Comparison of ENCODE assay signal across 10 mouse cellular contexts in genomic region chr1:86598516-86598915, GRCm38 (mm10). TPM values are rescaled to one million over a fixed set of nuclear protein-coding genes. Genes with fewer than 3 reads are reported as not detected.
DNase-seq lines count a peak whose midpoint lies in the region; ATAC-seq and TF ChIP-seq lines count a peak whose summit lies in the region.
"Had no signal": no experiment of that assay in that cellular context is flagged by ENCODE, and none has a peak within 500 bp of the region (broad histone marks: within the 10 kb centered on the region; RNA-seq: fewer than 3 reads in every experiment).

No protein-coding gene starts in this region.

- WGBS in lung, adult 2 months, result 71% methylated on average over 3 of the region's 3 CpGs
- 81% methylated on average over 3 of the region's 3 CpGs for WGBS in neural tube, embryonic 11.5 days

- no peak overlapping the region for H3K27ac ChIP-seq in gastrocnemius, adult 2 months
- H3K27ac ChIP-seq in cortical plate, adult 2 months (ENCODE audit: insufficient read depth, low read length), result no peak overlapping the region
- no peak overlapping the region for H3K27ac ChIP-seq in neural tube, embryonic 11.5 days (ENCODE audit: low read depth, low read length)
- H3K27ac ChIP-seq: hindbrain, embryonic 15.5 days had no signal

- intact Hi-C loops in gastrocnemius, adult 2 months (cut with DNase I), result no loop called here

- H3K4me2 ChIP-seq in neural tube, embryonic 11.5 days (ENCODE audit: low read depth), result no peak overlapping the region
- H3K4me2 ChIP-seq: hindbrain, embryonic 15.5 days had no signal

- no peak for ATAC-seq in neural tube, embryonic 11.5 days (ENCODE audit: insufficient read depth, low FRiP score, low TSS enrichment)

- no peaks in the 10 kb centered on the region for H3K27me3 ChIP-seq in neural tube, embryonic 11.5 days (ENCODE audit: control insufficient read depth, insufficient read depth, low read length)
- H3K27me3 ChIP-seq: hindbrain, embryonic 15.5 days had no signal

- TF ChIP-seq POLR2A in lung, adult 2 months (IDR thresholded peaks at IDR 0.05; ENCODE audit: borderline replicate concordance, extremely low read depth, low read depth, low read length), result no peak
- TF ChIP-seq POLR2A in cortical plate, adult 2 months (IDR thresholded peaks at IDR 0.05; ENCODE audit: extremely low read depth, insufficient read depth, low read length), result no peak

- peak; percentile 60 for TF ChIP-seq CTCF in gastrocnemius, adult 2 months (IDR thresholded peaks at IDR 0.05)
- TF ChIP-seq CTCF in lung, adult 2 months (IDR thresholded peaks at IDR 0.05; ENCODE audit: insufficient read depth, low read length), result no peak
- TF ChIP-seq CTCF in cortical plate, adult 2 months (IDR thresholded peaks at IDR 0.05; ENCODE audit: extremely low read depth, insufficient read depth, low read length), result peak; percentile 55

- DNase-seq in gastrocnemius, adult 2 months, result no peak
- DNase-seq in gastrocnemius, postnatal 25 days, result no peak
- DNase-seq in lung, postnatal 10 days, result peak; percentile 38
- DNase-seq in lung, adult 2 months, result no peak
- peak; percentile 30 for DNase-seq in neural tube, embryonic 11.5 days (ENCODE audit: low spot score)
- no peak for DNase-seq in T-cell, adult 2 months (ENCODE audit: low spot score)
- no peak for DNase-seq in cerebellum, adult 8-10 months

- no peaks in the 10 kb centered on the region for H3K9me3 ChIP-seq in neural tube, embryonic 11.5 days (ENCODE audit: control insufficient read depth, low read length)
- H3K9me3 ChIP-seq: hindbrain, embryonic 15.5 days had no signal

- H3K36me3 ChIP-seq in neural tube, embryonic 11.5 days (ENCODE audit: control insufficient read depth, insufficient read depth, low read length), result peaks cover 14% of the 10 kb centered on the region

- peaks cover 3% of the 10 kb centered on the region; the same call in 1 of the 2 replicates for H3K4me1 ChIP-seq in lung, adult 2 months (ENCODE audit: control insufficient read depth, insufficient read depth, low read length)
- peaks cover 4% of the 10 kb centered on the region; the same call in 1 of the 2 replicates for H3K4me1 ChIP-seq in cortical plate, adult 2 months (ENCODE audit: control insufficient read depth, insufficient read depth, low read length)
- H3K4me1 ChIP-seq in neural tube, embryonic 11.5 days (ENCODE audit: control insufficient read depth, insufficient read depth, low read length), result no peaks in the 10 kb centered on the region
- H3K4me1 ChIP-seq: hindbrain, embryonic 15.5 days had no signal

- H3K9ac ChIP-seq in neural tube, embryonic 11.5 days (ENCODE audit: low read length), result no peak overlapping the region
- H3K9ac ChIP-seq: hindbrain, embryonic 15.5 days had no signal

- H3K4me3 ChIP-seq in gastrocnemius, adult 2 months, result no peak overlapping the region
- no peak overlapping the region for H3K4me3 ChIP-seq in lung, adult 2 months (replicated peaks; ENCODE audit: extremely low read depth, low read depth, low read length)
- H3K4me3 ChIP-seq in cortical plate, adult 2 months (ENCODE audit: insufficient read depth, low read length), result no peak overlapping the region
- no peak overlapping the region for H3K4me3 ChIP-seq in neural tube, embryonic 11.5 days (ENCODE audit: low read depth, low read length)
- H3K4me3 ChIP-seq: hindbrain, embryonic 15.5 days; myocyte had no signal

RNA-seq across cellular contexts. Expression of gene Cops7b, which starts 15.8 kb away (rescaled TPM):
- total RNA-seq in gastrocnemius, adult 2 months (2021), result 10 to 100 TPM; 10.2 to 11.0 TPM
- 10 to 100 TPM in 1 of 2 experiments, 1 to 10 TPM in 1; 9.6 to 10.4 TPM for total RNA-seq in gastrocnemius, postnatal 25 days (2021)
- 23.2 and 30.2 TPM in 2 replicates for polyA plus RNA-seq in lung, adult 2 months (2012; rRNA removed)
- 36.5 and 38.7 TPM in 2 replicates for polyA plus RNA-seq in cortical plate, adult 2 months (2012; rRNA removed)
- 63.7 and 65.4 TPM in 2 replicates for polyA plus RNA-seq in neural tube, embryonic 11.5 days (2014; fragmentation: Nextera tagmentation; extraction: Ambion mirVana)

RNA-seq across cellular contexts. Expression of gene Pde6d, which starts 16.1 kb away (rescaled TPM):
- 10 to 100 TPM; 24.3 to 30.3 TPM for total RNA-seq in gastrocnemius, adult 2 months (2021)
- 10 to 100 TPM; 21.9 to 29.6 TPM for total RNA-seq in gastrocnemius, postnatal 25 days (2021)
- 15.8 and 20.8 TPM in 2 replicates for polyA plus RNA-seq in lung, adult 2 months (2012; rRNA removed)
- 72.4 and 74.9 TPM in 2 replicates for polyA plus RNA-seq in cortical plate, adult 2 months (2012; rRNA removed)
- 77.9 and 83.2 TPM in 2 replicates for polyA plus RNA-seq in neural tube, embryonic 11.5 days (2014; fragmentation: Nextera tagmentation; extraction: Ambion mirVana)

Comparison
In these comparisons a context has a peak if more than half of its experiments do, and no peak if none do; other contexts are left out.
1. DNase-seq: peak in lung, postnatal 10 days (single experiment) and neural tube, embryonic 11.5 days (single experiment); none in gastrocnemius, adult 2 months (single experiment), gastrocnemius, postnatal 25 days (single experiment), lung, adult 2 months (single experiment), T-cell, adult 2 months (single experiment) and cerebellum, adult 8-10 months (single experiment).